Mouse (Mus musculus): ENCODE data around the gene Spag6l. TPM values are rescaled to one million over a fixed set of nuclear protein-coding genes. Genes with fewer than 3 reads are reported as not detected.
"Not testable (repeated sequence)": the region's sequence is repeated elsewhere in the genome, so short reads cannot be mapped to it uniquely, and the experiment has no call there.

The Spag6l gene
- not detected for total RNA-seq (2021)
- long read RNA-seq, experiment 1: 0 reads
- long read RNA-seq, experiment 2: 0 reads

- intact Hi-C loops (cut with DNase I; ENCODE audit: low total_unique reads): no loop called here
- DNase-seq: peak; percentile 17
These were observed at the start of gene Spag6l for GRCm38 (mm10) chr16:16828757-16829615. Gene Spag6l, minus strand, starts transcription at chr16:16829456.

DNA sequence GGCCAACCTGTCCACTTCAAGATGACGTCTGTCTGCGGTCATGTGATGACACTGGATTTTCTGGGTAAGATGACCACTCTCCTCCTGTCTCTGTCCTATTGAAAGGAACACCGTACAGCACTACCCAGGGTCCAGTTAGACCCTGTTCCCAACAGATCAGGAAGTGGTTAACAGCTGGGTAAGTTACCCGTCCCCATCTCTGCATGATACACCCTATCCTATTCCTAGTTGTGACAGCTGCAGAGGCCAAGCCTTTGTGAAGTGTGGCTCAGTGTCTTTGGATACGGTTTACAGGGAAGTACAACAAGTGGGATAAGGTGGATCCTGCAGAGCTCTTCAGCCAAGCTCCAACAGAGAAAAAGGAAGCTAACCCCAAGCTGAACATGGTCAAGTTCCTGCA is 49.8 kb upstream of the Spag6l start:
- intact Hi-C loops (cut with DNase I; ENCODE audit: low total_unique reads): no loop called here
- no peak for DNase-seq

DNA sequence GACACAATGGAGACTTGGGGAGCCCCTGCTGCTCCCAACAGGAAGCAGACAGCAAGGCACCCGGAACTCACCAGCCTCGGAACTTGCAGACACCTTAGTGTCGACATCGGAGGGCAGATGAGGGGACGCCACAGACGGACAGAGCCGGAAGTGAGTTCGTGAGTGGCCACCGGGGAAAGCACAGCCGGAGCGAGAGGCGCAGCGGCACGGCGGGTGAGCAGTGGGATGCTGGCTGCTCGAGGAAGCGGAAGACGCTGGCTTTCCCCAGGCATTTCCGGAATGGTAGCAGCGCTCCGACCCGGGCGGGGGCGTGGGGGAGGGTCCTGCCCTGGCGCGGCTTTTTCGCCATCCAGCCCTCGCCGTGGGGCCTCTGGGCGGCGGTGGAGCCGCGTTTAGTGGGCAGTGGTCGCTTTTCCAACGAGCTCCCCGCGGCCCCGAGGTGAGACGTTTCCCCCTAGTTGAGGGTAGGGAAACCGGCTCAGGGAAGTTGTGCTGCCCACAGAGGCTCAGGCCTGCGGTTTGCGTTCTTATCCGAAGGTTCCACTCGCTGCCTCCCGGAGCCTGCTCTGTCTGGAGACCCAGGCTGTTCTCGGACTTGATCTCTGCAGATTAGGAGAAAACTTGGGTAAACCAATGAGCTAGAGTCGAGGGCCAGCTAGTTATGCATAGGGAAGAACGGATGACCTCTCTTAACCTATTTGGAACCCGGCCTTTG is 41.5 kb upstream of the Spag6l start, which contains the start of the genes Top3b and Vpreb1:
Top3b (plus strand) TSS at position 120 of the 715 bp plus-strand sequence.
Vpreb1 (minus strand) TSS at position 227 of the 715 bp plus-strand sequence.
- DNase-seq: peak; percentile 88
- intact Hi-C loops (cut with DNase I; ENCODE audit: low total_unique reads): no loop called here

DNA sequence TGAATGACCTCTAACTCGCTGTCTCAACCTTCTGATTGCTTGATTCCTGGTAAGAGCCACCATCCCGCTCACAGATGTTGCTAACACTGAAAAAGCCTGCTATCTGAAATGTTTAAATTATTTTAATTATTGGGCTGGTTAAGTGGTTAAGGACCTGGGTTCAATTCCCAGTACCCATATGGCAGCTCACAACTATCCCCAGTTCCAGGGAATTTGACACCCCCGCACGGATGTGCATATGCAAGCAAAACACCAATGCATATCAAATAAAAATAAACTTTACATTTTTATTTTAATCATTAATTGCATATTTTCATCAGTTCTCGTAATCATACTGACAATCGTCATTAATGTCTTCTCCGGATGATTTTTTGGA is 41.0 kb upstream of the Spag6l start:
- intact Hi-C loops (cut with DNase I; ENCODE audit: low total_unique reads): no loop called here
- no peak for DNase-seq

- DNase-seq: no peak
- intact Hi-C loops (cut with DNase I; ENCODE audit: low total_unique reads): no loop called here
These were observed 36.7 kb upstream of the Spag6l start for GRCm38 (mm10) chr16:16865696-16866561.

- intact Hi-C loops (cut with DNase I; ENCODE audit: low total_unique reads): no loop called here
- DNase-seq: no peak
These were observed 36.0 kb upstream of the Spag6l start for GRCm38 (mm10) chr16:16865217-16865616.

GRCm38 (mm10) chr16:16863978-16864377 is 34.7 kb upstream of the Spag6l start, which contains the start of gene Igll1:
Gene Igll1, minus strand, starts transcription at chr16:16863985.
- intact Hi-C loops (cut with DNase I; ENCODE audit: low total_unique reads): no loop called here
- DNase-seq: no peak

DNA sequence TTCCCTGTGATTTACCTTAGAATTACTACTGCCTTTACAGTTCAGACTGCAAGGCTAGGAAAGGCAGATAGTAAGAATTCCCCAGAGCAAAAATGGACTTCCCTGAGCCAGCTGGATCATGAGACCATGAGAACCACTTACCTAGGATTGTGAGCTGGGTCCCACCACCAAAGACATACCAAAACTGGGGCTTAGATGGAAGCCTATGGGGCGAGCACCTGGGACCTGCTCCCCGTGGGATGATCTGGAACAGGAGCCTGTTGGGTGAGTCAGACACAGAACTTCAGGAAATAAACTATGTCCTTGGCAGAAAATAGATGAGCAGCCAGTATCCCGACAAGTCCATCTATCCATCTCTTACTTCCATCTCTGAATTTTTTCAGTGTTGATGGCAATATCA is 33.0 kb upstream of the Spag6l start:
- DNase-seq: no peak
- intact Hi-C loops (cut with DNase I; ENCODE audit: low total_unique reads): no loop called here

- intact Hi-C loops (cut with DNase I; ENCODE audit: low total_unique reads): loop anchor here (5.0 kb wide), 1 partner anchor 55 kb away; no protein-coding TSS in a partner anchor
- DNase-seq: no peak
These were observed 27.6 kb upstream of the Spag6l start for GRCm38 (mm10) chr16:16856731-16857476.

DNA sequence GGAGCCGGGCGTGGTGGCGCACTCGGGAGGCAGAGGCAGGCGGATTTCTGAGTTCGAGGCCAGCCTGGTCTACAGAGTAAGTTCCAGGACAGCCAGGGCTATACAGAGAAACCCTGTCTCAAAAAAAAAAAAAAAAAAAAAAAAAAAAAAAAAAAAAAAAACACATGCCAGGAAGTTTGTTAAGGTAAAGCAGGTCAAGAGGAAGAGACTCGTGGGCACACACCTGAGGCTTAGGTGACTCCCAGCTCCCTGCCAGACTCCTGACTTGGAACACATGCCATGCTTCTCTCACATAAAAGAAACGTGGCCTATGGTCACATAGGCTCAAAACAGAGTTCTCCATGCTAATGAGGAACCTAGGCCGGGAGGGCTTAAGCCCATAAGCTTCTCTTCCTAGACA is 26.8 kb upstream of the Spag6l start:
- DNase-seq: not testable (repeated sequence)
- intact Hi-C loops (cut with DNase I; ENCODE audit: low total_unique reads): loop anchor here (5.0 kb wide), 1 partner anchor 56 kb away; no protein-coding TSS in a partner anchor

- DNase-seq: no peak
- intact Hi-C loops (cut with DNase I; ENCODE audit: low total_unique reads): loop anchor here (5.0 kb wide), 1 partner anchor 57 kb away; no protein-coding TSS in a partner anchor
These were observed 26.3 kb upstream of the Spag6l start for GRCm38 (mm10) chr16:16855541-16855940.

DNA sequence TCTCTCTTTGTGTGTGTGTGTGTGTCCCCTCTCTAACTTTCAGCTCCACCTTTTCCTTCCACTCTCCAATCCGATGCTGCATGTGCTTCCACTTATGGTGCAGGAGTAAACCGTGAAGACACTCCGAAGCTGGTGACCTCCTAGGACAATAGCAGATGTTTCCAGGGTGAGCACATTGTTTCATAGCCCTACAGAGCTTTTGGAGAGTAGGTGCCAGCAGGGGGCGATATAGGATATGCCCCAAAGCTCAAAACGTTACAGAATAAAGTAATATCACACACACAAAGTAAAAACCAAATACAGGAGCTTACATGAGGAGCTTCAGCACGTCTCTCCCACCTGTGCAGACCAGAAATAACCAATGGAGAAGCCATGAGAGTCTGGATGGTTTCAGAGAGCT is 25.6 kb upstream of the Spag6l start:
- intact Hi-C loops (cut with DNase I; ENCODE audit: low total_unique reads): loop anchor here (5.0 kb wide), 1 partner anchor 57 kb away; no protein-coding TSS in a partner anchor
- DNase-seq: peak; percentile 32

DNA sequence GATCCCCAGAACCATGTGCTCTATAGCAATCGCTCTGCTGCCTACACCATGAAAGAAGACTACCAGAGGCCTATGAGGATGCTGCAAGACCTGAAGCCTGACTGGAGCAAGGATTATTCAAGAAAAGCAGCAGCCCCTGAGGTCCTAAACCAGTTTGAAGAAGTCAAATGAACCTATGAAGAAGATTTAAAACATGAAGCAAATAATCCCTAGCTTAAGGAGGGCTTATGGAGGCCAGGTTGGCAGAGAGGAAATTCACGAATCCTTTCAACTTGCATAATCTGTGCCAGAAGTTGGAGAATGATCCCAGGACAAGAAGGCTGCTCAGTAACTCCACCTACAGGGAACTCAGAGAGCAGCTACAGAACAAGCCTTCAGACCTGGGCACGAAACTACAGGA is 23.2 kb upstream of the Spag6l start:
- DNase-seq: no peak
- intact Hi-C loops (cut with DNase I; ENCODE audit: low total_unique reads): no loop called here

DNA sequence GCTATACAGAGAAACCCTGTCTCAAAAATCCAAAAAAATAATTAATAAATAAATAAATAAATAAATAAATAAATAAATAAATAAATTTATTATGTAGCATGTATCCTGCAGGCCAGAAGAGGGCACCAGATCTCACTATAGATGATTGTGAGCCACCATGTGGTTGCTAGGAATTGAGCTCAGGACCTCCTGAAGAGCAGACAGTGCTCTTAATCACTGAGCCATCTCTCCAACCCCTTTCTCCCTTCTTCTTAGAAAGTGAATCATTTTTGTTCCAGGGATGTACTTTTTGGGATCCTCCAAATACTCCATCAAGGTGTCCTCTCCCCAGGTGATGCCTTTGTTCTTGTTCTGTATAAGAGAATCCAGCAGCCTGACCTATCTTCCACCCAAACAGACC is 19.9 kb upstream of the Spag6l start:
- intact Hi-C loops (cut with DNase I; ENCODE audit: low total_unique reads): no loop called here
- DNase-seq: no peak

DNA sequence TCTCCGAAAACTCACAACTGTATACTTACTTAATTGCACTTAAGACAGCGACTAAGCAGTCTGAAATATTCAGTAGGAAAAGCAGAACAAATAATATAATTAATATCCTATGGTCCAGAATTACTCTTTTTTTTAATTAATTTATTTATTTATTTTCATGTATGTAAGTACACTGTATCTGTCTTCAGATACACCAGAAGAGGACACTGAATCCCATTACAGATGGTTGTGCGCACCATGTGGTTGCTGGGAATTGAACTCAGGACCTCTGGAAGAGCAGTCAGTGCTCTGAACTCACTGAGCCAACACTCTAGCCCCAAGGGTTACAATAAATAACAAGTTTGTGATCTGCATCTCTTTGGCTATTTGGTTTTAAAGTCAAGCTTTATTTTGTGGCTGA is 415 bp upstream of the Spag6l start:
- no peak for DNase-seq
- intact Hi-C loops (cut with DNase I; ENCODE audit: low total_unique reads): no loop called here

DNA sequence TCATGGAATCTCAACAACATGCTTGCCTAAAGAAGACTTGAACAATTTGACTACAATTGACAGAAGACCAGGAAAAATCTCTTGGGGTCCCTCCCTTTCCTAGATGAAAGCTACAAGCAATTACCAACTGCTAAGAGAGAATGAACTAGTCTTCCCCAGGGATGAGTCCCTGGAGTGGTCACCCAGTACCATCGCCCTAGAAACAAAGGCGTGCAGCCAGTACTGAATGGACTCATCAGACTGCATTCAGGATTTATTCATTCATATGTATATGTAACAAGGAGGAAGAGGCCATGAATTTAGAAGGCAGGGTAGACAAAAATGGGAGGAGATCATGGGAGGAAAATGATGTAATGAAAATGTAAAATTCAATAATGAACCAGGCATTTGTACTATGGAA is 3.0 kb downstream of the Spag6l start:
- DNase-seq: no peak
- intact Hi-C loops (cut with DNase I; ENCODE audit: low total_unique reads): no loop called here

DNA sequence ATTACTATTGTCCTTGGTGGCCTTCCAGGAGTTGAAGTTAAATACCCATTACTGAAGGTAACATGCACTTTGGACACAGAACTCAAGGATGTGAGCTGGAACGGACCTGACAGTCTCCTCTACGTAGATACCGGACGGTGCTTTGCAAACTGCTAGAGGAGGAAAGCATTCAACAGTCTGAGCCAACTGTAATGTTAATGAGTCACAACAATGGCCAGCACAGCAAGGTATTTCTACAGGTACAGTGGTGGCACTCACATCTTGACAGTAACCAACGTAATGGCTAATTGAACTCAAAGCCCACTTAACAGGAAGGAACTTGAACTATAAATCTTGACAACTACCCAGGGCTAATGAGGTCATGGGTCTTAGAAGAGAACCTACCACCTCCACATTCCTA is 3.8 kb downstream of the Spag6l start:
- no peak for DNase-seq
- intact Hi-C loops (cut with DNase I; ENCODE audit: low total_unique reads): no loop called here

DNA sequence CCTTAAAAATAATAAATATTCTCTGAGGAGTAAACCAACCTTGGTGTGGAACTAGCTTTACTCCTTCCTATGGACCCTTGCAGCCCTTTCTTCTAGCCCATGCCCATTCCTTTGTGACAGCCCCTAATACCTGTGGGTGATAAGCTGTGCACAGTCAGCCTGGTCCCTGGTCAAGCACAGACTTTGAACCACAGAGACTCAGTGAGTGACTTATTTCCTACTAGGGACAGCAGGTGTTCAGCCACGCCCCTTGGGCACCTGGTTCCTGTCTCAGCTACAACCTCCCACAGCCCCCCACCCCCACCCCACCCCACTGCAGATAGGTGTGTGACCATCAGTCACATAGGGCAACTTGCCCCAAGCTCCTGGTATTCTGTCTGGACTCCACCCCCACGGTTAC is 22.9 kb downstream of the Spag6l start:
- no peak for DNase-seq
- intact Hi-C loops (cut with DNase I; ENCODE audit: low total_unique reads): no loop called here
